Mouse (Mus musculus) midbrain, postnatal 0 days (tissue): ENCODE measurements at regions not wholly inside any gene's neighbourhood (a gene's known extent, or its start where the extent isn't known, plus 50 kb on each side); places are given as distances from the start of the nearest gene placed in this dataset.

ENCODE experiments used
- ATAC-seq: fragments of 200-750 bp; cut with Nextera tagmentation; 2 replicates; pipeline ENCODE4 v1.8.0; 2017; ENCODE audit warnings: moderate number of reproducible peaks, mild to moderate bottlenecking, moderate TSS enrichment, moderate library complexity; ENCODE audit not compliant: low FRiP score
- DNase-seq: peaks from one replicate; pipeline ENCODE4 v3.0.0-alpha.2; 2015; ENCODE audit warnings: low spot score
- H3K27ac ChIP-seq: fragments of 300-500 bp; sonication (generic); 2 replicates; pipeline ENCODE4 v1.5.1; 2014; ENCODE audit warnings: low read depth, mild to moderate bottlenecking, low read length, mixed read lengths
- H3K27me3 ChIP-seq: fragments of 300-500 bp; sonication (generic); 2 replicates; pipeline ENCODE4 v1.6.1; 2014; ENCODE audit warnings: low read length, control low read depth, mixed read lengths; ENCODE audit not compliant: insufficient read depth
- H3K36me3 ChIP-seq: fragments of 300-500 bp; sonication (generic); 2 replicates; pipeline ENCODE4 v1.6.1; 2014; ENCODE audit warnings: low read length, control low read depth, mixed read lengths; ENCODE audit not compliant: insufficient read depth
- H3K4me1 ChIP-seq: fragments of 300-500 bp; sonication (generic); 2 replicates; pipeline ENCODE4 v1.6.1; 2014; ENCODE audit warnings: mild to moderate bottlenecking, control low read depth, antibody characterized with exemption, low read length, mixed read lengths; ENCODE audit not compliant: insufficient read depth
- H3K4me2 ChIP-seq: fragments of 300-500 bp; sonication (generic); 2 replicates; pipeline ENCODE4 v1.6.1; 2014; ENCODE audit warnings: low read depth, mild to moderate bottlenecking, low read length, mixed read lengths; ENCODE audit not compliant: poor library complexity, severe bottlenecking
- H3K4me3 ChIP-seq: fragments of 300-500 bp; sonication (generic); 2 replicates; pipeline ENCODE4 v1.5.1; 2014; ENCODE audit warnings: low read depth, mild to moderate bottlenecking, low read length, moderate library complexity
- H3K9ac ChIP-seq: fragments of 300-500 bp; sonication (generic); replicated peaks from 2 replicates; pipeline ENCODE4 v1.6.1; 2014; ENCODE audit warnings: mild to moderate bottlenecking, low read length, moderate library complexity, mixed read lengths; ENCODE audit not compliant: poor library complexity, severe bottlenecking
- H3K9me3 ChIP-seq: fragments of 300-500 bp; sonication (generic); 2 replicates; pipeline ENCODE4 v1.6.1; 2016; ENCODE audit warnings: low read length, control low read depth
- CTCF ChIP-seq: IDR thresholded peaks from 2 replicates; pipeline ENCODE4 v1.5.1; 2016; ENCODE audit warnings: antibody characterized with exemption, mild to moderate bottlenecking
- WGBS: fragments of 180-500 bp; shearing (Covaris S2); extraction: QIAGEN DNeasy Blood & Tissue Kit; methylation state at CpG from one replicate; pipeline ENCODE4 v1.1.7; 2014; 5-methylcytosine and 5-hydroxymethylcytosine counted together

DNA sequence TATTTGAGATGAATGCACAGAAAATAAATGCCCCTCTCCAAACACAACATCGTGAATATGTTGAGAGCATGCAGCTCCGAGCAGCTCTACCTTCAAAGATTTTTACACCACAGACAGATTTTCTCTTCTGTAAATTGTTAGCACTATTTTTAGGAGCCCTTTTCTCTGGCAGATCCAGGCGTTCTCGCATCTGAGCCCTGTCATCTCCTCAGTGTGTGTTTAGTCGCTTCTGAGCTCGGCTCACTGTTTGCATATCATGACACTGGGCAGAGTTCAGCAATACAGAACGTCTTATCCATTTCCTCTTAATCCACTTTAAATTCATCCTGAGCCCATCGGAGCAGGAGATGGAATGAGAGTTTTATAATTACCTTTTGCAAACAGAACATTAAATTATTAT is 306.5 kb downstream of the Rwdd3 start:
- Histone ChIP-seq H3K36me3 (no peaks in the 10 kb centered on the region), H3K27ac (no peak overlapping the region), H3K4me1 (no peaks in the 10 kb centered on the region), H3K9me3 (no peaks in the 10 kb centered on the region), H3K27me3 (no peaks in the 10 kb centered on the region), H3K4me2 (no peak overlapping the region), H3K9ac (no peak overlapping the region), H3K4me3 (no peak overlapping the region)
- no peak for DNase-seq
- TF ChIP-seq CTCF, result no peak
- WGBS, result 54% methylated on average over 8 of the region's 8 CpGs
- ATAC-seq, result no peak

DNA sequence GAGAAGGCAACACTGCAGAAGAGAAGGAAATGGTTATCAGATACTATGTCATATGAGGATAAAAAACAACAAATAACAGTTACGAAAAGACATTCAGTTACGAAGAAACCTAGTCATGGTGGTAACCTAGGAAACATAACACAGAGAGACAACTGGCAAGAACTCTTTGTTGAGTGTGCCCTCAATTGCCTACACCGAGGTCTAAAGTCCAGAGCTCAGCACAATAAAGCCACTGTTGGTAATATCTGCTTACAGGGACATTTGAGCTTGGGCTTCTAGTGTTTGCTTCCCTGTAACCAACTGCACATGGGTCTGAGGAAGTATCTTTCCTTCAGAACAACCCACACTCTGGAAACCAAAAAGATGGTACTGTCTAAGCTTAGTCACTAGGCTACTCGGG is 309.9 kb downstream of the Rwdd3 start:
- TF ChIP-seq CTCF, result no peak
- DNase-seq (no peak), ATAC-seq (no peak)
- Histone ChIP-seq H3K4me3 (no peak overlapping the region), H3K9me3 (no peaks in the 10 kb centered on the region), H3K4me2 (no peak overlapping the region), H3K27me3 (no peaks in the 10 kb centered on the region), H3K36me3 (no peaks in the 10 kb centered on the region), H3K4me1 (no peaks in the 10 kb centered on the region), H3K9ac (no peak overlapping the region), H3K27ac (no peak overlapping the region)
- WGBS, result 76% methylated on average over 4 of the region's 4 CpGs

DNA sequence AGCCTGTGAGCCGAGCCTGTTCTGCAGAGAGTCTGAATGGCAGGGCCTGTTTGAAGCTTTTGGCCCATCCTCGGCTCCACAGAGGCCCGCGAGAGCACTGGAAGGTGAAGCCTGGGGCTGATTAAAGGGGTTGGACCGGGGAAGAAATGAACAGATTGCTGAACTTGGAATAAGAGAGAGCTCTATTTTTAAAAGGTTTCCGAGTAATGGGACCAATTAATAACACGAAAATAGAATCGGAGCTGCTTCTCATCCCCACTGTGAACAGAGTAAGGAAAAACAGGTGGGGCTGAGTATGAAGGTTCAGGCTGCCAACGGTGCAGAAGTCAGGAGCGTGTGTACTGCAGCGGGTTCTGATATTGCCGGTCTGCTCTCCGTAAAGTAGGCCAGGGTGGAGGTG is 313.2 kb downstream of the Rwdd3 start:
- TF ChIP-seq CTCF, result no peak
- ATAC-seq (no peak), DNase-seq (no peak)
- no peak overlapping the region for H3K27ac ChIP-seq
- no peaks in the 10 kb centered on the region for H3K4me1 ChIP-seq
- no peaks in the 10 kb centered on the region for H3K36me3 ChIP-seq
- H3K4me2 ChIP-seq, result no peak overlapping the region
- H3K4me3 ChIP-seq, result no peak overlapping the region
- no peaks in the 10 kb centered on the region for H3K9me3 ChIP-seq
- WGBS, result 79% methylated on average over 13 of the region's 13 CpGs
- no peaks in the 10 kb centered on the region for H3K27me3 ChIP-seq
- H3K9ac ChIP-seq, result no peak overlapping the region

DNA sequence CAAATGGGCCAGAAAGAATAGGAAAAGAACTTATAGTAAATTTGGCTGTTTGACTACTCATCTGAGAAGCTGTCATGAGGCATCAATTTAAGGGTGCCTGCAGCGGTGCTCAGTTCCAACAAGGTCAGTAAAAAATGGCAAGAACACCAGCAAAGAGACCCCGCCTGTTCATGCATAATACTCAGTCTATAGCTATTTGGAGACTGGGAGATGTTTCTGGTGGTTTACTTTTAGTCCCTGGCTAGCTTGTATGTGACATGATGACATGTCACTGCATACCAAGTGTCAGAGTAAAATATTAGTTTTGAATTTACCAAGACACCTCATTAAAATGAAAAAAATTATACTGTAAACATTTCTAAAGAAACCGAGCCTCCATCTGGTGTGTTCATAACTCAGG is 317.2 kb downstream of the Rwdd3 start:
- H3K4me3 ChIP-seq, result no peak overlapping the region
- H3K27me3 ChIP-seq, result no peaks in the 10 kb centered on the region
- H3K4me2 ChIP-seq, result no peak overlapping the region
- no peak for DNase-seq
- ATAC-seq, result no peak
- H3K9ac ChIP-seq, result no peak overlapping the region
- H3K4me1 ChIP-seq, result no peaks in the 10 kb centered on the region
- H3K27ac ChIP-seq, result no peak overlapping the region
- H3K9me3 ChIP-seq, result no peaks in the 10 kb centered on the region
- no peaks in the 10 kb centered on the region for H3K36me3 ChIP-seq
- no peak for TF ChIP-seq CTCF
- WGBS, result 86% methylated on average over 3 of the region's 3 CpGs

DNA sequence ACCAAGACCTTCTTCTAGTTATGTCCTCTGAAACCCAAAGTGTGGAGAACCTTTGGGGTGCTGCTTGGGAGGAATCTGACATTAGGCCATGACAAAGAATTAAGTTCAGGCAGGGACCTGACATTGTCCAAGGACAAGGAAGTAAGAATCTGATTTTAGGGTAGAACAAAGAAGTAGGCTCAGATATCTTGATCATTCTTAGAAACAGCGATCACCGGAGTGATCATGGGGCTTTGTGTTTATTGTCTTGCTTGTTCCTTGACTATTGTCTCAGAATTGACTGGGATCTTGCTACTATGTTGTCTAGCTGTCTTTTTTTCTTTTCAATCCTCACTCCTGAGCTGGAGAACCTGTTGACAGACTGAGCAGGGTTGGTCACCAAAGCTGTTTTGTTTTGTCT is 327.9 kb downstream of the Rwdd3 start:
- no peak overlapping the region for H3K9ac ChIP-seq
- 79% methylated on average over 2 of the region's 2 CpGs for WGBS
- no peaks in the 10 kb centered on the region for H3K9me3 ChIP-seq
- no peaks in the 10 kb centered on the region for H3K27me3 ChIP-seq
- DNase-seq (no peak), ATAC-seq (no peak)
- no peaks in the 10 kb centered on the region for H3K36me3 ChIP-seq
- H3K4me1 ChIP-seq, result no peaks in the 10 kb centered on the region
- no peak for TF ChIP-seq CTCF
- no peak overlapping the region for H3K4me2 ChIP-seq
- no peak overlapping the region for H3K4me3 ChIP-seq
- no peak overlapping the region for H3K27ac ChIP-seq

DNA sequence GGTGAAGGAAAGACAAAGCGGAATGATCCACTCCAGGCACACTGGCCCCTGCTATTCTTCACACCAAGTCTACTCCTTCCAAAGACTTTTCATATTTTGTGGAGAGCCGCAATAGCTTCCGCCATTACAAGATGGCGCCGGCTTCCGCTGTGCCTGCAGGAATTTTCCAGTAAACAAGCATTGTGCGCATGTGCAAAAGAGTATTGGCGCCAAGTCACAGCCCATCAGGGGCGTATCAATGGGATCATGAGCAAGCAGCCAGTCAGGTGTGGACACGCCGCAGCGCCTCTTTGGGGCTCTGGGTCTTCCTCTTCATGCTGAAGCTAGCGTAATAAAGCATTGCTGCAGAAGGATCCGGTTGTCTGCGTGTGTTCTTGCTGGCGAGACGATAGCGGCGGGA is 348.0 kb downstream of the Rwdd3 start:
- 96% methylated on average over 19 of the region's 19 CpGs for WGBS

DNA sequence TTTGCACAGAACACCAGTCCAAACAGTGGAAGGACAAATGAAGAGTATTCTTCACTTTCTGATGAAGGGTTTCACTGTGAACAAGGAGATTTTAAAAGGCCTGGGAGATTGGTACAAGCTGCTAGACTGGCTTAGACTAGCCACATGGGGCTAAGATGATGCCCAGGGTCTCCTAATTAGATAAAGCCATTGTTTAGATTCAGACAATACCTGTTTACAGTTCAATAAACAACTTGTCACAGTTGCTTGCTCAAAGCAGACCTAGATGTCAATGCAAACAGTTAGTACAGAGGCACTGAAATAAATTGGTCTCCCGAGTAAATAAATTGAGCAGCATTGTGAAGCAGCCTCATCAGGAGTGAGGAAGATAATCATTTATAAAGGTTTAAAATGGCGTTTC is 359.6 kb downstream of the Rwdd3 start:
- H3K9me3 ChIP-seq, result no peaks in the 10 kb centered on the region
- no peak overlapping the region for H3K27ac ChIP-seq
- H3K4me3 ChIP-seq, result no peak overlapping the region
- DNase-seq (no peak), ATAC-seq (no peak)
- H3K27me3 ChIP-seq, result no peaks in the 10 kb centered on the region
- 50% methylated on average over 2 of the region's 2 CpGs for WGBS
- H3K9ac ChIP-seq, result no peak overlapping the region
- H3K4me2 ChIP-seq, result no peak overlapping the region
- TF ChIP-seq CTCF, result no peak
- no peaks in the 10 kb centered on the region for H3K36me3 ChIP-seq
- no peaks in the 10 kb centered on the region for H3K4me1 ChIP-seq

More for the DNA sequence above, 348.0 kb downstream of the Rwdd3 start:
- no peaks in the 10 kb centered on the region for H3K9me3 ChIP-seq
- ATAC-seq (no peak), DNase-seq (no peak)
- no peak for TF ChIP-seq CTCF
- H3K4me2 ChIP-seq, result no peak overlapping the region
- no peaks in the 10 kb centered on the region for H3K36me3 ChIP-seq
- H3K4me3 ChIP-seq, result no peak overlapping the region
- H3K4me1 ChIP-seq, result no peaks in the 10 kb centered on the region
- H3K27me3 ChIP-seq, result no peaks in the 10 kb centered on the region
- no peak overlapping the region for H3K9ac ChIP-seq
- no peak overlapping the region for H3K27ac ChIP-seq
